Mouse (Mus musculus) megakaryocyte, embryonic 14.5 days (primary cell): Measurements from ENCODE around the gene 4931429L15Rik.

Source experiments
- FLI1 ChIP-seq: IDR thresholded peaks from 2 replicates; pipeline ENCODE4 v1.6.1; 2012; ENCODE audit warnings: low read length, inconsistent platforms, mixed read lengths
- GATA1 ChIP-seq: IDR thresholded peaks from 3 replicates; pipeline ENCODE4 v1.6.1; 2012; ENCODE audit warnings: mixed read lengths, low read length, inconsistent platforms, borderline replicate concordance

- TF ChIP-seq GATA1 (no peak), FLI1 (no peak)
These were observed 50.7 kb downstream of the 4931429L15Rik start for GRCm38 (mm10) chr9:46269125-46269524.
